Mouse (Mus musculus) testis, adult 2 months (tissue): ENCODE results near the gene Esyt2.

Experiments
- CTCF ChIP-seq: fragments of 200-500 bp; IDR thresholded peaks from 2 replicates; pipeline ENCODE4 v1.5.1; 2012; ENCODE audit warnings: low read depth, mild to moderate bottlenecking, inconsistent platforms, low read length, moderate library complexity; ENCODE audit not compliant: control insufficient read depth, insufficient read depth, insufficient replicate concordance
- POLR2A ChIP-seq: fragments of 200-500 bp; IDR thresholded peaks from 2 replicates; pipeline ENCODE4 v1.6.1; 2012; ENCODE audit warnings: low read depth, mild to moderate bottlenecking, inconsistent platforms, low read length, moderate library complexity; ENCODE audit not compliant: control insufficient read depth

- TF ChIP-seq CTCF (no peak), POLR2A (no peak)
Measured at GRCm38 (mm10) chr12:116326159-116326558, 45.2 kb downstream of the Esyt2 start.
